Mouse (Mus musculus): ENCODE measurements around the gene Ksr2. TPM values are rescaled to one million over a fixed set of nuclear protein-coding genes. Genes with fewer than 3 reads are reported as not detected.
A peak's percentile ranks its signal among the peaks of the same experiment; 100 is the strongest.

The Ksr2 gene
- total RNA-seq, 2 experiments from 2014 or later = 0.02 to 0.05 TPM

GRCm38 (mm10) chr5:117515861-117516260 is 102.1 kb downstream of the Ksr2 start:
- intact Hi-C loops (cut with DNase I) = loop anchor here (2.0 to 5.0 kb wide), 3 partner anchors 321 to 486 kb away; no protein-coding TSS in a partner anchor

DNA sequence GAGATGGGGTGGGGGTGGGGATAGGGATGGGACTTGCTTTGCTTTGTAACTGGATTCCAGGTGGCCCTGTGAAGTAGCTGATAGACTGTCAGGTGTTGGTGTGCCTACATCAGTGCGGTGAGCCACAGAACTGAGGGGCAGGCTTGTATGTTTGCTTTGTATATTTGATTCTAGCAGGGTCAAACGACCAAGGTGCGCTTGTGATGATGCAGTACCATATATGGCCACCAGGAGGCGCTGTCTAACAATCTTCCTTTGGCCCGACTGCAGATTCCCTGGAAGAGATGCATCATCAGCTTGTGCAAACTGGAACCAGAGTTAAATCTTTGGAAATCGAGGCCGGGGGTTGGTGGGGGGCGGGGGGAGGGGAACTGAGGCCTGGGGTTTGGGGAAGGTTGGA is 102.8 kb downstream of the Ksr2 start:
- peak; percentile 51 to 72 for DNase-seq
- intact Hi-C loops (cut with DNase I) = loop anchor here (2.0 to 5.0 kb wide), 3 partner anchors 320 to 486 kb away; no protein-coding TSS in a partner anchor

More at GRCm38 (mm10) chr5:117515861-117516260, 102.1 kb downstream of the Ksr2 start:
- no peak for DNase-seq

- intact Hi-C loops (cut with DNase I) = loop anchor here (5.0 kb wide), 1 partner anchor 482 kb away; no protein-coding TSS in a partner anchor
- DNase-seq = no peak
Observed at GRCm38 (mm10) chr5:117519858-117520495, 106.2 kb downstream of the Ksr2 start.

DNA sequence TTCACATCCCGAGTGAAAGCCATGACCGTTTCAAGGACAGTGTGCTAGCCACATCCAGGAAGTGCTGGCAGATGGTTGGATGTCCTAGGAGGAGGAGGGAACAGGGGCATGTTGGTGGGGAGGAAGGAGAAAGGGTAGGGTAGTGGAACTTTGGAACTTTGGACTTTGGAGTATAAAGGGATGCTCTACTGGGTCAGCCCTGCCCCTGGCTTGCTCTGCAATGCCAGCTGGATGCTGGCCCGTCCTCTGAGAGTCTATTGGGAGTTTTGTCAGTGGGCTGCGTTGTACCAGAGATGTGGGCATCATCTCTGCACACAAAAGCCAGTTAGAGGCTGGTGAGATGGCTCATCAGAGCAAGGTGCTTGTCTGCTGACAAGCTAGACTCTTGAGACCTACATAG is 107.4 kb downstream of the Ksr2 start:
- intact Hi-C loops (cut with DNase I) = no loop called here
- DNase-seq = no peak

DNA sequence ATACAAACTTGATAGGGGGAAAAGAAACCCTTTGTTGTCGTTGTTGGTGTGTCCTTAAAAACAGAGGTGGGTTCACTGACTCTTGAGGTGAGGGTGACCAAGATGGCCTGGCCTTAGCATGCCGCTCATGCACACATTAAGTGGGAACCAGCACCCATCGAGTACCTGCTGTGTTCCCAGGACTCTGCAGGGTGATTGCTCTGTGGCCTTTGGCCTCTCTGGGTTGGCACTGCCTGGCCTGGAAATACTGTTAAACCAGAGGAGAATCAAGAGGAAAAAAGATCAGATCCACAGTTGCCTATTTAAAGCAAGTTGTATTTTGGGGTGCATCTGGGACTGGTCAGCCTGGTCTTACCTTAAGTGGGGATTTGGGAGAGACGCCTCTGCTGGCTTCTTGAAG is 107.9 kb downstream of the Ksr2 start:
- intact Hi-C loops (cut with DNase I) = no loop called here
- no peak for DNase-seq

GRCm38 (mm10) chr5:117522471-117522870 is 108.7 kb downstream of the Ksr2 start:
- intact Hi-C loops (cut with DNase I) = no loop called here
- no peak for DNase-seq

DNA sequence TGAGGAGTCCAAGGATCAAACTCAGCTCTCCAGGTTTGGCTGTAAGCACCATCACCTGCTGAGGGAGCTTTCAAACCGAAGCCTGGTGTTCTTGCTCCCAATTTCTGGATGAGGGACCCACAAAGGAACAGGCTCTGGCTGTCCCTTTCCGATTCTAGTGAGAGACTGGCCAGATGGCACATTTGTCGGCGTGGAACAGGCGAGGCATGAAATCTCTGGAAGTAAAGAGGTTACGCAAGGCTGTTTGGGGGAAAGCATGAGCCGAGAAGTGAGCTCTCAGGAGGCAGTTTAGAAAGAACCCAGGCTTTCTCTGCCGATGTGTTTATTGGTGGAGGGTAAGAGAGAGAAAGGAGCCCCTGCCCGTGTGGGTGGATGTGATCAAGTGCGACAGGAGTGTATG is 109.2 kb downstream of the Ksr2 start:
- intact Hi-C loops (cut with DNase I) = no loop called here
- no peak for DNase-seq

- DNase-seq = no peak
- intact Hi-C loops (cut with DNase I) = no loop called here
Observed at GRCm38 (mm10) chr5:117530991-117531390, 117.2 kb downstream of the Ksr2 start.

- intact Hi-C loops (cut with DNase I) = no loop called here
- no peak for DNase-seq
Observed at GRCm38 (mm10) chr5:117539221-117539620, 125.4 kb downstream of the Ksr2 start.

DNA sequence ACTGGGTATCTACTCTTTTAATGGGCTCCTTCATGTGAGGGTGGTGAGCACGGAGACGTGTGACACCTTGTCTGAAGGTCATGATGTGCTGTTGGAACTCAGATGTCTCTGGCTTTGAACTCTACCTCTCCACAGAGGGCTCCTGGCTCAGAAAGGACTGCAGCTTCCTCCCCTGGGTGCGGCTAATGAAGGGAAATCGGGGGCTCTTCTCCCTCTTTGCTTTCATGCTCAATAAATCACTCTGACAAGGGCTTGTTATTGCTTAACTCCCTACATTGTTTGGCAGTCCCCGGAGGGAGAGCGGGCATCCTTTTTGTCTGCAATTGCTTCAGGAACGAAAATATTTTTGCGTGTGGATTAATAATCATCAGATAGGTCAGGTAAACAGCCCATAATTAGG is 127.9 kb downstream of the Ksr2 start:
- DNase-seq = no peak
- intact Hi-C loops (cut with DNase I) = no loop called here

GRCm38 (mm10) chr5:117546694-117547268 is 133.0 kb downstream of the Ksr2 start:
- DNase-seq = no peak
- intact Hi-C loops (cut with DNase I) = no loop called here

GRCm38 (mm10) chr5:117550992-117551391 is 137.2 kb downstream of the Ksr2 start:
- intact Hi-C loops (cut with DNase I) = no loop called here

GRCm38 (mm10) chr5:117552096-117552495 is 138.3 kb downstream of the Ksr2 start:
- intact Hi-C loops (cut with DNase I) = no loop called here
- no peak for DNase-seq

More at GRCm38 (mm10) chr5:117550992-117551391, 137.2 kb downstream of the Ksr2 start:
- DNase-seq = no peak

DNA sequence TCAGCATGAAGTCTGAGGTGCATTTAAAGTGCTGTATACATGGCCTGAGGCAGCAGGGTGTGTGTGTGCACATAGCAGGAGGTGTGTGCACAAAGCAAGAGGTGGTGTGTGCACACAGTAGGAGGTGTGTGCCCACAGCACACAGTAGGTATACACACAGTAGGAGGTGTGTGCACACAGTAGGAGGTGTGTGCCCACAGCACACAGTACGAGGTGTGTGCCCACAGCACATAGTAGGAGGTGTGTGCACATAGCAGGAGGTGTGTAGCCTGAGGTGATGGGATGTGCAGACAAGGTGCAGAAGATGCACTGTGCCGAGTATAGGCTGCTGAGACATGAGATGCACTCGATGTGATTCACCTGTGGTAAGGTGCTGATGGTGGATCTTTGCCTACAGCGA is 140.7 kb downstream of the Ksr2 start:
- intact Hi-C loops (cut with DNase I) = no loop called here
- DNase-seq = no peak

DNA sequence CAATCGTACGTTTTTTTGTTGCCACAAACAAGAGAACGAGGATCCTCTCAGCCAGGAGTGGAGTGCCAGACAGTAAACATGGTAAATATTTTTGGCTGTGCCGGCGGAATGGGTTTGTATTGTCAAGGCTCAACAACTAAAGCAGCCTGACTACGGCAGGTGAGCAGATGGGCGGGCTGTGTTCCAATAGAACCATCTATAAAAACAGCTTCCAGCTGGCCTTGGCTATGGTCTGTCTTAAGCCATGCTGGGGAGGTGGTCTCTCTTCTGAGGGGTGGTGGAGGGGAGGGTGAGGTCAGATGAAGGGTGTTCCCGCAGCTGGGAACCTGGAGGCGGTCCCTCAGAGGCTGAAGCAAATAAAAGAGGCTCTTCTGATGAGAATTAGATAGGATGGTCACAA is 142.8 kb downstream of the Ksr2 start:
- intact Hi-C loops (cut with DNase I) = no loop called here
- no peak for DNase-seq

GRCm38 (mm10) chr5:117561080-117561479 is 147.3 kb downstream of the Ksr2 start:
- intact Hi-C loops (cut with DNase I) = no loop called here
- DNase-seq = no peak

GRCm38 (mm10) chr5:117566051-117566665 is 152.4 kb downstream of the Ksr2 start:
- DNase-seq = no peak
- intact Hi-C loops (cut with DNase I) = no loop called here

DNA sequence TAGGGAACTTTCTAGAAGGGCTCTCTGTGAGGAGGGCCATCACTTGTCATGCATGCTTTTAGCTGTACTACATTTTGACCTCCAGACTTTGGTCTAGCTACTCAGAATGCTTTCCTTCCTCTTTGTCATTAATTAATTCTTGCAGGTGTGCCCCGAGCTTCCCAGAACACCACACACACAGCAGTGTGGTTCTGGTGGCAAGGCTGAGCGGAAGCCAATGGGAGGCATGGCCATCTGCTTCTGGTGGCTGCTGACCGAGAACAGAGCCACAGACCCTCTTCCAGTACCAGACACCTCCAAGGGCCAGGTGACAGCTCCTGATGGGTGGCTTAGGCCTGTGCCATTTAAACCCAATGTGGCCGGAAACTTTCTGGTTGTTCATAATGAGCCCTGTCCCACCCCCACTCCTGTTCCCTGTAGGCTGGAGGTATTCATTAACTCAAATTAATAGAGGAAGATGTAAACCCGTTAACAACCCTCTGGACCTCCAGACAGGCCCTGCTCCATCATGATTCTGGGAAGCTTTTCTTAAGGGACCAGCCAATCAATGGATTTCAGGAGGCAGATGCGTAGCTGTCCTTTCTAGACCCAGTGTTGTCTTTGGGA is 155.5 kb downstream of the Ksr2 start:
- DNase-seq = no peak
- intact Hi-C loops (cut with DNase I) = no loop called here

DNA sequence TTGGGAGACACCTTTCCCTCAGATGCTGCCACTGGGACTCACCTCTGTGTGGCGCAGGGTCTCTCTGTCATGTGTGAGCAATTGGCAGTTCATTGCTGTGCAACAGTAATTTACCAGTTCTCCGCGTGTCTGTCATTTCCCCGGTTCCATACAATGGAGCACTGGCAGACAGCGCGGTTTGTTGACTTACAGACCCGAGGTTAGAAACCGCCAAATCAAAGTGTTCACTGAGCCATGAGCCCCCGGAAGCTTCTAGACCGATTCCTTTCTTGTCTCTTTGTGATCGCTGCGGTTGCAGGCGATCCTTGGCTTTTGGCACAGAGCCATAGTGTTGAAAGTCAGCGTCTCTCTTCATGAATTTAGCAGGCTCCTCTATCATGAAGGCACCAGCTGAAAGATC is 158.6 kb downstream of the Ksr2 start:
- DNase-seq = no peak
- intact Hi-C loops (cut with DNase I) = no loop called here

GRCm38 (mm10) chr5:117574894-117575293 is 161.1 kb downstream of the Ksr2 start:
- intact Hi-C loops (cut with DNase I) = no loop called here
- DNase-seq = no peak

DNA sequence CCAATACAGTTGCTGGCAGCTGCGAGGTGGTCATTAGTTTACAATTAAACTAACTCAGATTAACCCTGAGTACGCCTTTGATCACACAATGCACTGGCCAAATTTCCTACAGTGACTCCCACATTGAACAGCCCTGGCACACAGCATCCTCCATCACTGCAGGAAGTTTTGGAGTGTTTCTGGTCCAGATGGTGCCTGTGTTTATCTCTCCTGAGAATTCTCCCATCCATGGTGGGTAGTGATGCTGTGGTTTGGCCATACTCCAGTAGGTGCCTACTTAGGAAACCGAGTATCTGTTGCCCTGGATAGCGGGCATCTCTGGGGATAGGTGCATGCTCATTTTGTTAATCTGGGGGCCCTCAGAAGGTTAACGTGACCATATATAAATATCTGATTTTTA is 163.8 kb downstream of the Ksr2 start:
- intact Hi-C loops (cut with DNase I) = no loop called here
- no peak for DNase-seq

GRCm38 (mm10) chr5:117581711-117582110 is 167.9 kb downstream of the Ksr2 start:
- intact Hi-C loops (cut with DNase I) = no loop called here
- no peak for DNase-seq
